Mouse (Mus musculus): ENCODE data around the gene Hist1h2ab. TPM values are rescaled to one million over a fixed set of nuclear protein-coding genes. Genes with fewer than 3 reads are reported as not detected.

Gene Hist1h2ab
- total and polyA plus RNA-seq, 3 experiments, result 8.0 to 2,219 TPM; not detected in 1

DNA sequence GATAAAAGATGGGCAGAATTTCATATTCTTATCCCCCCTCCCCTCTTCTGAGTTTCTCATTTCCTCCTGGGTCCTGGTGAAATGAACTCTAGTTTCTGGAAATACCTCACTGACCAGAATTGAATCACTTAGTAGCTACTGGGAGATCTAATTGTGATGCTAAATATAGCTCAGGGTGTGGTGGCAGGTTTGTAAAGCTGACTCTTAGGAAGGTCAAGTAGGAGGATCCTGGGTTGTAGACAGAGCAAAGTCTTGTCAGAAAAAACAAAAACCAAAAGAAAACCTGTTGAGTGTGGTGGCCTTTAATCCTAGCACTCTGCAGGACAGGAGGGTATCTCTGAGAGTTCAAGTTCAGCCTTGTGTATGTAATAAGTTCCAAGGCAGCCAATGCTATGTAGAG lies 8.9 kb upstream of the Hist1h2ab start:
- DNase-seq (ENCODE audit: low read depth, low spot score), result peak; percentile 30
- Histone ChIP-seq H3K27me3 (ENCODE audit: control insufficient read depth in 1 of 2, insufficient read depth in 2 of 2, low read length in 2 of 2) (no peaks in the 10 kb centered on the region), H3K27ac (ENCODE audit: control insufficient read depth, low read depth, low read length) (no peak overlapping the region), H3K36me3 (ENCODE audit: control insufficient read depth in 1 of 2, insufficient read depth in 2 of 2, low read length in 2 of 2) (peaks cover 0 to 26% of the 10 kb centered on the region in 2 experiments; a peak in 2 of 4 replicates), H3K4me3 (ENCODE audit: control insufficient read depth in 1 of 2, insufficient read depth in 1 of 2, low read depth in 2 of 2, low read length in 2 of 2) (no peak overlapping the region), H3K9ac (ENCODE audit: control insufficient read depth, low read depth, low read length, poor library complexity, severe bottlenecking) (peak overlapping the region; percentile 17; the same call in 1 of the 2 replicates), H3K79me2 (ENCODE audit: control insufficient read depth, insufficient read depth, low read length, poor library complexity) (peaks cover 1% of the 10 kb centered on the region; the same call in 1 of the 2 replicates), H3K9me3 (replicated peaks; ENCODE audit: insufficient read depth, low read length) (no peaks in the 10 kb centered on the region), H3K4me1 (ENCODE audit: control insufficient read depth in 1 of 2, insufficient read depth in 2 of 2, low read length in 2 of 2) (0 out of 4 replicates have a peak, but pooled peaks cover 3% of the 10 kb centered on the region in 2 experiments)
- TF ChIP-seq KAT2A (conservative IDR thresholded peaks at IDR 0.05; ENCODE audit: low read depth, low read length) (no peak), BHLHE40 (IDR thresholded peaks at IDR 0.05; ENCODE audit: borderline replicate concordance, low read depth, low read length) (no peak), TAL1 (IDR thresholded peaks at IDR 0.05; ENCODE audit: low read length) (no peak), ZMIZ1 (IDR thresholded peaks at IDR 0.05; ENCODE audit: low read depth, low read length) (no peak), RCOR1 (IDR thresholded peaks at IDR 0.05; ENCODE audit: low read depth, low read length) (no peak), MAZ (IDR thresholded peaks at IDR 0.05; ENCODE audit: low read depth, low read length) (no peak), ZC3H11A (IDR thresholded peaks at IDR 0.05; ENCODE audit: low read depth, low read length) (no peak), POLR2AphosphoS5 (IDR thresholded peaks at IDR 0.05; ENCODE audit: borderline replicate concordance, low read depth, low read length) (no peak), USF2 (IDR thresholded peaks at IDR 0.05; ENCODE audit: borderline replicate concordance in 1 of 2, insufficient read depth in 1 of 2, low read depth in 1 of 2, low read length in 2 of 2) (no peak)

DNA sequence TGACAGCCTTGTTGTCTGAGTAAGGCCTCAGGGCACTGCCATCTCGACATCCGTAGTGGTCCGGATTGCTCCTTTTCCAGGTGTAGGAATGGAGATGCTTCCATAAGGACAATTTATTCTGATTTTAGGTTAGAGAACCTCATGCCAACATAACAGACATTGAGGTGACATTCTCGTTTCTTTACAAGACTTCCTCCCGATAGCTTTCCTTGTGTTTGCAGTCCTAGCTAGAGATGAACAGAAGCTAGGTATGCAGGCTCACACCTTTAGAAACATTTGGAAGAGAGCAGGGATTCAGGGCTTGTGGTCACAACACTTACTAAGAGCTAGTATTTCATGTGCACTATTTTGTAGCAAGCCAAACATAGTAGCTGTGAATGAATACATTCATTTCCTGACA lies 7.7 kb upstream of the Hist1h2ab start:
- peaks cover 0 to 23% of the 10 kb centered on the region in 2 experiments; a peak in 2 of 4 replicates for H3K36me3 ChIP-seq (ENCODE audit: control insufficient read depth in 1 of 2, insufficient read depth in 2 of 2, low read length in 2 of 2)
- DNase-seq (ENCODE audit: low read depth, low spot score), result peak; percentile 41
- H3K9me3 ChIP-seq (replicated peaks; ENCODE audit: insufficient read depth, low read length), result no peaks in the 10 kb centered on the region
- TF ChIP-seq MAFK (IDR thresholded peaks at IDR 0.05; ENCODE audit: borderline replicate concordance, low read depth, low read length) (no peak), JUND (IDR thresholded peaks at IDR 0.05; ENCODE audit: low read depth, low read length) (no peak), ZMIZ1 (IDR thresholded peaks at IDR 0.05; ENCODE audit: low read depth, low read length) (no peak), UBTF (IDR thresholded peaks at IDR 0.05; ENCODE audit: borderline replicate concordance, insufficient read depth, low read depth, low read length) (no peak), MXI1 (IDR thresholded peaks at IDR 0.05; ENCODE audit: low read depth, low read length) (no peak), MYC (IDR thresholded peaks at IDR 0.05; ENCODE audit: low read depth, low read length) (no peak), ZNF384 (IDR thresholded peaks at IDR 0.05; ENCODE audit: low read depth, low read length) (no peak), GABPA (IDR thresholded peaks at IDR 0.05; ENCODE audit: low read depth, low read length) (no peak), USF2 (IDR thresholded peaks at IDR 0.05; ENCODE audit: borderline replicate concordance in 1 of 2, insufficient read depth in 1 of 2, low read depth in 1 of 2, low read length in 2 of 2) (no peak), SMC3 (IDR thresholded peaks at IDR 0.05; ENCODE audit: low read depth, low read length) (no peak), MAX (IDR thresholded peaks at IDR 0.05; ENCODE audit: low read length) (no peak), NELFE (IDR thresholded peaks at IDR 0.05; ENCODE audit: low read depth, low read length) (no peak), BHLHE40 (IDR thresholded peaks at IDR 0.05; ENCODE audit: borderline replicate concordance, low read depth, low read length) (no peak)
- H3K27me3 ChIP-seq (ENCODE audit: control insufficient read depth in 1 of 2, insufficient read depth in 2 of 2, low read length in 2 of 2), result no peaks in the 10 kb centered on the region
- no peak overlapping the region for H3K4me3 ChIP-seq (ENCODE audit: control insufficient read depth in 1 of 2, insufficient read depth in 1 of 2, low read depth in 2 of 2, low read length in 2 of 2)
- H3K27ac ChIP-seq (ENCODE audit: control insufficient read depth, low read depth, low read length), result peak overlapping the region; percentile 26; the same call in 1 of the 2 replicates
- peak overlapping the region; percentile 23; the same call in 1 of the 2 replicates for H3K9ac ChIP-seq (ENCODE audit: control insufficient read depth, low read depth, low read length, poor library complexity, severe bottlenecking)
- peaks cover 1% of the 10 kb centered on the region; the same call in 1 of the 2 replicates for H3K79me2 ChIP-seq (ENCODE audit: control insufficient read depth, insufficient read depth, low read length, poor library complexity)
- 0 out of 4 replicates have a peak, but pooled peaks cover 0 to 8% of the 10 kb centered on the region in 2 experiments for H3K4me1 ChIP-seq (ENCODE audit: control insufficient read depth in 1 of 2, insufficient read depth in 2 of 2, low read length in 2 of 2)

Data from MEL (cell line).